Mouse (Mus musculus) cerebellum, adult 18-20 months (tissue): ENCODE results near the gene Paqr7.

Experiments
- DNase-seq, 2 experiments: peaks; one replicate each; pipeline ENCODE4 v3.0.0; 2021

Paqr7 gene

DNA sequence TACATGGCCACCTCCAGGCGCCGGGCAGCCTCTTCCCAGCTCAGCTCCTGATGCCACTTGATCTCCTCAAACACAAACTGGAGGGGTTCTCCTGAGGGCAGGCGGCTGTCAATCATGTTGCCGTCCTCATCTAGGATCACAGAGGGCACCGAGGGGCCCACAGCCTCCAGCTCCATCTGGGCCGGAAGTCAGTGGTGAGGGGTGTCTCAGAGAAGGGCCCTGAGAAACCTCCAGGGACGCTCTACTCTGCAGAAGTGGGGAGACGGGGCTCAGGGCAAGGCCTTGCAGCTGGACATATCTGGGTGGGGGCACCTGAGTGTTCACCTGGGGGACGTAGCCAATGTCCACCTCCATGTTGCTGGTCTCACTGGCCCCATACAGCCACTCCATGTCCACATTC lies 46.2 kb downstream of the Paqr7 start:
- DNase-seq: no peak

DNA sequence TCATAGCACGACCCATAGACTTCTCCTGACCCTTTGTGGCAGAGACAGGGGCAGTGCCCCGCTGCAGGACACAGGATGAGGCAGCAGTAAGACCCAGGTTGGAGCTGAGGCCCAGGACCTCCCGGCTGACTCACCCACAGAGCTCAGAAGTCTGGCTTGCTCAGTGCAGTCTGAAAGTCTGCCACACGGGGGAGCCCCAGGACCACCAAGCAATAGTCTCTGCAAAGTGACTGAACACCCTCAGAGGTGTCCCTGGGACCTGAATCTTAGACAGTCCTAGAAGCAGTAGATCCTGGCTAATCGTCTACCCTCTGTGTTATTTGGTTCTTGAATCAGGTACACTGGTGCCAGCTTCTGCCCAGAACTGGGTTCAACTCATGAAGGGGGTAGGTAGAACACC lies 46.8 kb downstream of the Paqr7 start:
- DNase-seq: peak; percentile 91 to 96

DNA sequence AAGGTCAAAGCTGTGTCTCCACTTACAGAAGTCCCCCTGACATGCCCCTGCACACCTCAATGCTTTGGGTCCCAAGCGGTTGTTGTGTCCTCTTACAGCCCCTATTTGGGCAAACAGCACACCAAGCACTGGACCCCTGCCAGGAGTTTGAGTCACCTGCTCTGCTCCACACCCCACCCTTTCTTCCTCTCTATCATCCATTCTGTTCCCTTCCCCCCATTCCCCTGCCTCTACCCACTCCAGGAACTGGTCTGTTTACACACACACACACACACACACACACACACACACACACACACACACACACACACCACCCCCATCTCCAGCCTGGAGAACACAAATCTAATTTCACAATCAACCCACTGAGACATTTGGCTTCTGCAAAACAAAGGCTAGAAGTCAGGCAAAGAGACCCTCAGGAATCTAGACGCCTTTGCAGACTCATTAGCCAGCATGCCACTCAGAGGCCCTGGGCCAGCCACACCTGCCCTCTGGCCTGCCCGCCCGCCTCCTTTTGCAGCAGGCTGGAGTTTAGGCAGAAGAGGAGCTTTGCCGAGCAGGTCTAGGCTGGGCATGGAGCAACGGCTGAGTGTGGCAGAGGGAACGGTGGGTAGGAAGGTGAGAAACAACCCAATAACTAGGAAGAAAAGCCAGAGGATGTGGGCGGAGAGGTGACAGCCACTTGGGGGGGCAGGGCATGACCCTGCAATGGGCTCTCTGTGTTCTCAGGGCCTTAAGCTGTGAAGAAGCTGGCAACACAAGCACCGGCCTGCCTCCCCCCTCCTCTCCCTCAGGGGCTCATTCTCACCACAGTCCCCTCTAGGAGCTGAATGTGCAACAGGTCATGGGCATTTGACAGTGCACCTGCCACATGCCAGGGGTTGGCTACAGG lies 50.6 kb downstream of the Paqr7 start:
- DNase-seq: peak; percentile 64 to 70

GRCm38 (mm10) chr4:134548169-134548938 lies 51.9 kb downstream of the Paqr7 start:
- DNase-seq: peak in 1 of 2 experiments; percentile 54

GRCm38 (mm10) chr4:134549899-134550298 lies 53.4 kb downstream of the Paqr7 start:
- DNase-seq: no peak

GRCm38 (mm10) chr4:134551494-134552316 lies 55.2 kb downstream of the Paqr7 start, which contains the start of gene Selenon:
Selenon (minus strand) TSS chr4:134552166.
- DNase-seq: peak; percentile 79

DNA sequence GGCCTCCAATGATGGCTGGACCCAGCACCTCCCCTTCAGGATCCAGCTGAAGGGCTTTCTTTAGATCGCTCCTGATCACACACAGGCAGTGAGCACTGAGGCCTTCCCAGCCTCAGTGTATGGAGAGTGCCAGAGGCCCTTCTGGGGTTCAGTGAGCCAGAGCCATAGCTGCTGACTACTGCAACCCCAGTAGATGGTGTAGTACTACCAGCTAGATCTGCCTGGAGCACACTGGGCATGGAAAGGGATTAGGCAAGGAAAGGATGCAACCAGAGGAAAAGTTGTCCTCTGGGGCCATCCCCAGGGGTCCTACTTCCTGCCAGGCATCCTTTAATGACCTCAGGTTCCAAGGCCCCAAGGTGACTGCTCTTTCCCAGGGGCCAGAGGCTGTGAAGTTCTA lies 57.1 kb downstream of the Paqr7 start:
- DNase-seq: no peak

DNA sequence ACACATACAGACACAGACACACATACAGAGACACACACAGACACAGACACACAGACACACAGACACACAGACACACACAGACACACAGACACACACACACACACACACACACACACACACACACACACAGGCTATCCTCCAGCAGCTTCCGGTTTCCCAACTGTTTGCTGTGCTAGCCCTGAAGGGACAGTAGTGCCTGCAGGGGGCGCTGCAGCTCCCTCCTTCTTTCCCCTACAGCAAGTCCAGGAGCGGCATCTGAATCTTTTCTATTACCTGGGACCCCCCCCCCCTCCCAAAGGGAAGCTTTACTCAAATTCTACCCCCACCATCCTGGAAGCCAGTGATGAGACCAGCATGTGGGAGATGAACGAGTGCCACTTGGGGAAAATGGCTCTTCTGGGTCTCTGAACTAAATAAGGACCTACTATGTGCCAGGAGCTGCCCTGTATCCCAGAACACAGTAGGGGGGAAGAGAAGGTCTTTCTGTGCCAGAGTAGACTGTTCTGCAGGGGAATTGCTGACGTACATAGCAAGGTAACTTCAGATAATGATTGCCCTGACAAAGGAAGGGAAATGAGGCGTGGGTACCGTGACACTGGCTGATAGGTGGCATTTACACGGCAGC lies 59.6 kb downstream of the Paqr7 start:
- peak; percentile 54 to 62 for DNase-seq

GRCm38 (mm10) chr4:134557626-134558249 lies 61.2 kb downstream of the Paqr7 start:
- DNase-seq: no peak

DNA sequence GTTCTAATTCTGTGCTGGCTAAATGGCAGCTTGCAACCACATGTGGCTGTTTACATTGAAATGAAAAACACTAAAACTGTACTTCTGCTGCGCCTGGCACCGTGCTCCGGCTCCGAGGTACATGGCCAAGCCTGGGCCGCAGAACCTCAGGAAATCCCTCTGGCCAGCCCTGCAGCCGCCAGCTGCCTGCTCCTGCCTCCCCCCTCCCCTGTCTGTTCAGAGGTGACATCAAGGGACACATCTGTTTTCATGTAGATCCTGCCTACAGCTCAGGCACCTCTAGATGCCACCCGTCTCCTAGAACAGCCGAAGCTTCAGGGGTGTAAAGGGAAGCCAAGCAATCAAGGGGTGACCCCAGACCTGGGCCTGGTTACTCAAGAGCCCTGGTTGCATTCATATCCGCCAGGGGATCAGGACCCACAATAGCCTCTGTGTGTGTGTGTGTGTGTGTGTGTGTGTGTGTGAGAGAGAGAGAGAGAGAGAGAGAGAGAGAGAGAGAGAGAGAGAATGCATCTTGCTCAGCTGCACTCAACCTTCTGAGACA lies 62.1 kb downstream of the Paqr7 start:
- no peak for DNase-seq

GRCm38 (mm10) chr4:134559154-134559553 lies 62.7 kb downstream of the Paqr7 start:
- DNase-seq: no peak
